Mouse (Mus musculus): ENCODE measurements around the gene Drd4. TPM values are rescaled to one million over a fixed set of nuclear protein-coding genes. Genes with fewer than 3 reads are reported as not detected.

Drd4 gene
- polyA plus RNA-seq, 1 experiment from 2014 or later, result 1.8 TPM

GRCm38 (mm10) chr7:141264761-141265410, 26.9 kb upstream of the Drd4 start:
- whole genome bisulfite sequencing, result 18% methylated on average over 12 of the region's 12 CpGs
- peaks cover 39% of the 10 kb centered on the region for H3K36me3 ChIP-seq (ENCODE audit: insufficient read depth, low read length)
- peak overlapping the region; percentile 32; the same call in 1 of the 2 replicates for H3K9ac ChIP-seq (ENCODE audit: low read depth, low read length)
- TF ChIP-seq CTCF (IDR thresholded peaks at IDR 0.05; ENCODE audit: low read depth), result peak; percentile 69
- H3K4me1 ChIP-seq (replicated peaks; ENCODE audit: insufficient read depth, low read length), result no peaks in the 10 kb centered on the region
- ATAC-seq (replicated peaks; ENCODE audit: low FRiP score, low read depth) (peak; percentile 51), DNase-seq (ENCODE audit: low spot score) (peak; percentile 78)
- no peak overlapping the region for H3K27ac ChIP-seq
- H3K9me3 ChIP-seq (replicated peaks; ENCODE audit: low read length), result no peaks in the 10 kb centered on the region
- H3K4me2 ChIP-seq (ENCODE audit: low read length), result peak overlapping the region; percentile 67
- H3K27me3 ChIP-seq (ENCODE audit: insufficient read depth, low read length), result no peaks in the 10 kb centered on the region
- peak overlapping the region; percentile 62 for H3K4me3 ChIP-seq (replicated peaks; ENCODE audit: low read depth, low read length)

DNA sequence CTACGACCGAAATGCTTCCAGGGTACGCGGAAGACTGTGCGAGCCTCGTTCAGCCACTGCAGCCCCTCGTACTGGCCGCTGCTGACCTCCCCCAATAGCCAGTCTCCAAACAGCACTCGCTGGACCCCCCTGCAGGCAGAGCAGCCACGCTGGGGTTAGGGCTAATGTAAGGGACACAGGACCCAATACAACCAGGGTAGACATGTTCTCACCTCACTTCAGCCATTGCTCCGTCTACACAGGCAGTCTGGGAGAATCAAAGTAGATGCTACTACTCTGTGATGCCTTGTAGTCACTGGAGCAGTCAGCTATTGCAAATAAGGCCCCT, 26.4 kb upstream of the Drd4 start:
- Histone ChIP-seq H3K27me3 (ENCODE audit: insufficient read depth, low read length) (no peaks in the 10 kb centered on the region), H3K4me3 (replicated peaks; ENCODE audit: low read depth, low read length) (peak overlapping the region; percentile 62), H3K36me3 (ENCODE audit: insufficient read depth, low read length) (peaks cover 35% of the 10 kb centered on the region), H3K4me1 (replicated peaks; ENCODE audit: insufficient read depth, low read length) (no peaks in the 10 kb centered on the region), H3K9ac (ENCODE audit: low read depth, low read length) (peak overlapping the region; percentile 32; the same call in 1 of the 2 replicates), H3K27ac (no peak overlapping the region), H3K9me3 (replicated peaks; ENCODE audit: low read length) (no peaks in the 10 kb centered on the region), H3K4me2 (ENCODE audit: low read length) (peak overlapping the region; percentile 67)
- DNase-seq (ENCODE audit: low spot score), result no peak
- 23% methylated on average over 11 of the region's 11 CpGs for WGBS
- ATAC-seq (replicated peaks; ENCODE audit: low FRiP score, low read depth), result 0 out of 2 replicates have a peak, but pooled peaks have one; percentile 1
- no peak for TF ChIP-seq CTCF (IDR thresholded peaks at IDR 0.05; ENCODE audit: low read depth)

- peak within 1 kb of the TSS; percentile 62 for H3K4me3 ChIP-seq (replicated peaks; ENCODE audit: low read depth, low read length)
- peak within 1 kb of the TSS; percentile 64 for H3K9ac ChIP-seq (ENCODE audit: low read depth, low read length)
- H3K27ac ChIP-seq, result peak within 1 kb of the TSS; percentile 38; the same call in 1 of the 2 replicates
- H3K4me1 ChIP-seq (replicated peaks; ENCODE audit: insufficient read depth, low read length), result no peaks in the 10 kb centered on the region
- DNase-seq (ENCODE audit: low spot score) (peak; percentile 86), ATAC-seq (replicated peaks; ENCODE audit: low FRiP score, low read depth) (peak; percentile 76)
- TF ChIP-seq CTCF (IDR thresholded peaks at IDR 0.05; ENCODE audit: low read depth), result no peak
- no peaks in the 10 kb centered on the region for H3K27me3 ChIP-seq (ENCODE audit: insufficient read depth, low read length)
- H3K9me3 ChIP-seq (replicated peaks; ENCODE audit: low read length), result no peaks in the 10 kb centered on the region
- H3K4me2 ChIP-seq (ENCODE audit: low read length), result peak within 1 kb of the TSS; percentile 67
- peaks cover 29% of the 10 kb centered on the region for H3K36me3 ChIP-seq (ENCODE audit: insufficient read depth, low read length)
- WGBS, result 5% methylated on average over 25 of the region's 25 CpGs
Measured at GRCm38 (mm10) chr7:141265739-141266561, 25.9 kb upstream of the Drd4 start, which contains the start of gene Irf7. Gene Irf7, minus strand, starts transcription at chr7:141266481.

DNA sequence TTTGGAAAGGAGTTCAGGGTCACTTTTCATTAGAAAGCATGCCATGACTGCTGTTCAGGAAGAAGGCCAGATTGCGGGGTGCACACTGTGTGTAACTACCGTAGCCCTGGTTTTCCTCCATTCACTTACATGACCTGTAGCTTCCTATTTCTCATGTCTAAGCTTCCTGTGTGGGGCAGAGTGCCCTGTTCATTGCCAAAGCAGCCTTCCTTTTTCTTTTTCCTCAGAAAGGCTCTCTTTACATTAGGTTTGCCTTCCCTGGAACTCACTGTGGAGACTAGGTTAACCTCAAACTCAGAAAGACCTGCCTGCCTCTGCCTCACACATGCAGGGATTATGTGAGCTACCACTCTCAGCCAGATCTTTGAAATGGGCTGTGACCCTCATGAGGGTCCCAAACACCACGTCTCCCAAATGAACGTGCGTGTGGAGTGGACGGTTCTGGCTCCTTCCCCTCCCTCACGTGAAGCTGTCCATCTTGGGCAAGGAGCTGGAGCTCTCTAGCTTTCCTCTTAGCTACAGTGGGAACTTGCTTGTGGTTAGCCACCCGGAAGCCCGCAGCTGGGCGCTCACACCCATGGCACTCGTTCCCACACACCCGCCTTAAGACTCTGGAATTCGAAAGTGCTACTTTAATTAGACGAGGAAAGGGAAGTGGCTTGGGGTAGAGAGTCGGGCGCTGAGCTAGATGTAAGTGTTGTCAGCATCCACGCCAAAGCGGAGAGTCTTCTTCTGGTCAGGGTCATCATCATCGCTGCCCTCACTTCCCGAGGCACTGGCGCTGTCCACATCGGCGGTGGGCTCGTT, 23.1 kb upstream of the Drd4 start:
- no peak for TF ChIP-seq CTCF (IDR thresholded peaks at IDR 0.05; ENCODE audit: low read depth)
- Histone ChIP-seq H3K9ac (ENCODE audit: low read depth, low read length) (no peak overlapping the region), H3K4me3 (replicated peaks; ENCODE audit: low read depth, low read length) (no peak overlapping the region), H3K27ac (no peak overlapping the region), H3K9me3 (replicated peaks; ENCODE audit: low read length) (no peaks in the 10 kb centered on the region), H3K27me3 (ENCODE audit: insufficient read depth, low read length) (no peaks in the 10 kb centered on the region), H3K4me1 (replicated peaks; ENCODE audit: insufficient read depth, low read length) (no peaks in the 10 kb centered on the region), H3K36me3 (ENCODE audit: insufficient read depth, low read length) (0 out of 2 replicates have a peak, but pooled peaks cover 3% of the 10 kb centered on the region), H3K4me2 (ENCODE audit: low read length) (peak overlapping the region; percentile 21; the same call in 1 of the 2 replicates)
- DNase-seq (ENCODE audit: low spot score), result no peak
- WGBS, result 70% methylated on average over 24 of the region's 24 CpGs
- ATAC-seq (replicated peaks; ENCODE audit: low FRiP score, low read depth), result no peak

GRCm38 (mm10) chr7:141269273-141269545, 22.6 kb upstream of the Drd4 start:
- H3K4me1 ChIP-seq (replicated peaks; ENCODE audit: insufficient read depth, low read length), result no peaks in the 10 kb centered on the region
- no peaks in the 10 kb centered on the region for H3K36me3 ChIP-seq (ENCODE audit: insufficient read depth, low read length)
- DNase-seq (ENCODE audit: low spot score) (no peak), ATAC-seq (replicated peaks; ENCODE audit: low FRiP score, low read depth) (no peak)
- H3K4me3 ChIP-seq (replicated peaks; ENCODE audit: low read depth, low read length), result no peak overlapping the region
- TF ChIP-seq CTCF (IDR thresholded peaks at IDR 0.05; ENCODE audit: low read depth), result no peak
- no peak overlapping the region for H3K27ac ChIP-seq
- peak overlapping the region; percentile 21; the same call in 1 of the 2 replicates for H3K4me2 ChIP-seq (ENCODE audit: low read length)
- H3K27me3 ChIP-seq (ENCODE audit: insufficient read depth, low read length), result no peaks in the 10 kb centered on the region
- no peak overlapping the region for H3K9ac ChIP-seq (ENCODE audit: low read depth, low read length)
- WGBS, result 78% methylated on average over 14 of the region's 14 CpGs
- H3K9me3 ChIP-seq (replicated peaks; ENCODE audit: low read length), result no peaks in the 10 kb centered on the region

DNA sequence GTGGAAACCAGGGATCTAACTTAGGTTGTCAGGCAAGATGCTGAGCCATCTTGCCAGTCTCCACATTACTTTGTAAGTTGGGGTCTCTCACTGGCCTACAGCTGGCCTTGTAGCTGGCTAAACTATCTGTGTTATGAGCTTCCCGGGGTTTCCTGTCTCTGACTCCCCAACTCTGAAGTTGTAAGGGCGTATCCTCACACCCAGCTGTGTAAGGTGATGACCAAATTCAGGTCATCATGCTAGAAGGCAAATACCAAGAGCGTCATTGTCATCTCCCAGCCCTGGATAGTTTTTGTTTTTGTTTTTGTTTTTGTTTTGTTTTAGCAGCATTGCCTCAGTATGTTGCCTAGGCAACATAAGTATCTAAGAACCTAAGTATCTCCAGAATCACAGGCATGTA, 21.2 kb upstream of the Drd4 start:
- Histone ChIP-seq H3K4me3 (replicated peaks; ENCODE audit: low read depth, low read length) (no peak overlapping the region), H3K27ac (no peak overlapping the region), H3K27me3 (ENCODE audit: insufficient read depth, low read length) (no peaks in the 10 kb centered on the region), H3K9me3 (replicated peaks; ENCODE audit: low read length) (no peaks in the 10 kb centered on the region), H3K4me1 (replicated peaks; ENCODE audit: insufficient read depth, low read length) (no peaks in the 10 kb centered on the region), H3K4me2 (ENCODE audit: low read length) (no peak overlapping the region), H3K9ac (ENCODE audit: low read depth, low read length) (no peak overlapping the region), H3K36me3 (ENCODE audit: insufficient read depth, low read length) (no peaks in the 10 kb centered on the region)
- ATAC-seq (replicated peaks; ENCODE audit: low FRiP score, low read depth) (no peak), DNase-seq (ENCODE audit: low spot score) (no peak)
- WGBS, result 74% methylated on average over 3 of the region's 3 CpGs
- TF ChIP-seq CTCF (IDR thresholded peaks at IDR 0.05; ENCODE audit: low read depth), result no peak

All from kidney, postnatal 0 days (tissue).